Mouse (Mus musculus): Measurements from ENCODE around the gene Stx16.

DNA sequence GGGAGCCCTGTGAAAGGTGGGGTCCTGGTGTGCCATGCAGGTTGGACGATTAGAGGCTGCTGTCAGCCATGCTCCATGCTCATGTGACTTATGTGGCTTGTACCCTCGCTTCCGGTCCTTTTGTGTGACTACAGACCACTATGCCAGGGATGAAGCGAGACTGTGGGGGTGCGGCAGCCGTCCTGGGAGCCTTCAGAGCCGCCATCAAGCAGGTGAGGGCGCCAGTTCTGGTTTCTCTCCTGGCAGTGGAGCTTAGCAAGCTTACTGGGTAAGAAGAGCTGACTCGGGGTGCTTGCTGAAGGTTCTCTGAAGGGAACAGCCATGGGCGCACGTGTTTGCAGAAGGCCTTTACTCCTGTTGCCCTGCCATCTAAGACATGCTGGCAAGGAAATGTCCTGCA, 43.2 kb downstream of the Stx16 start:
- TF ChIP-seq CTCF (IDR thresholded peaks at IDR 0.05; ENCODE audit: low read depth, low read length) (no peak), POLR2A (IDR thresholded peaks at IDR 0.05; ENCODE audit: insufficient read depth, low read length) (no peak)
